In the genomic region with DNA sequence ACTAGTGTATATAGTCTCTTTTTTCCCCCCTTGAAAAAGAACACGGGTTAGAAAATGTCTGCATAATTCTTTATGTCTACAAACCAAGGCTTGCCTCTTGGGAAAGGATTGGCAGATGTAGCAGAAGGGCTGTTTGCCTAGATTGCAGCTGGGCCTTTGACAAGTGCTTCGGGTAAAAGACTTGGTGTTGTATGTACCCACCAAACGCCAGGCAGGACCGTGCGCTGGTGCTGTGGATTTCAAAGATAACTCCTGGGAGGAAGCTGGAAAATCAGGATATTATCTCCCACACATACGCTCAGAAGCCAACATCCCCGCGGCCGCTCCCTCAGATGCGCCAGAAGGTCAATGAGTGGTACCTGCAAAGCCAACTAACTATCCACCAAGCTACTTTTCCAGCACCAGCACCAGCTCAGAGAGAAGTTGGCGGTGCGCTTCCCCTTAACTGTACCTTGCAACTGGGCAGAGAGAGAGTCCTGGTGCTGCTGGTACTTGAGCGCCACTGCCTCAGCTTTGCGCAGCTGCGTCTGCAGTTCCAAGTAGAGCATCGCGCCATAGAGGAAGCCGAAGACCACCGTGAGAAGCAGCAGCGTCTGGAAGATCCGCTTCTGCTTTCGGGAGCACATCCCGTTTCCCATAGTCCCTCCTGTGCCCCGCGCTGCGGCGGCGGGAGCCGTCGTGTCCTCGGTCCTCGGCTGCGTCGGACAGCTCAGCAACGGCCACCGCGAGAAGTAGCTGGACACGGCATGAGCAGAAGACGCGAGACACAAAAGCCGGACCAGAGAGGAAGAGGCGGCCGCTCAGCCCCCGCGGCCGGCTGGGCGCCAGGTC, we compare ENCODE assay signal across 8 mouse cellular contexts. TPM values are rescaled to one million over a fixed set of nuclear protein-coding genes. Genes with fewer than 3 reads are reported as not detected.
DNase-seq lines count a peak whose midpoint lies in the region; ATAC-seq and TF ChIP-seq lines count a peak whose summit lies in the region.

No protein-coding gene starts in this region.

- 0 out of 2 replicates have a peak, but pooled peaks have one; percentile 9 for TF ChIP-seq POLR2A in brain, embryonic 14.5 days (IDR thresholded peaks at IDR 0.05; ENCODE audit: borderline replicate concordance, extremely low read depth, insufficient read depth, insufficient read length, poor library complexity, severe bottlenecking)

- H3K27me3 ChIP-seq in intestine, embryonic 16.5 days (replicated peaks; ENCODE audit: control insufficient read depth, insufficient read depth, low read length): no peaks in the 10 kb centered on the region

- H3K79me2 ChIP-seq in macrophage (ENCODE audit: inconsistent target): peaks cover 17% of the 10 kb centered on the region; the same call in 1 of the 2 replicates

- peak overlapping the region; percentile 91 for H3K27ac ChIP-seq in intestine, embryonic 16.5 days (ENCODE audit: low read length)
- no peak overlapping the region for H3K27ac ChIP-seq in macrophage

- H3K36me3 ChIP-seq in intestine, embryonic 16.5 days (ENCODE audit: control insufficient read depth, insufficient read depth, low read length): no peaks in the 10 kb centered on the region; the same call in 1 of the 2 replicates
- H3K36me3 ChIP-seq in macrophage (ENCODE audit: inconsistent target): no peaks in the 10 kb centered on the region

- no peaks in the 10 kb centered on the region for H3K9me3 ChIP-seq in intestine, embryonic 16.5 days (ENCODE audit: control insufficient read depth, low read length)

- under 1% methylated on average over 47 of the region's 47 CpGs for WGBS in intestine, embryonic 16.5 days
- 3% methylated on average over 47 of the region's 47 CpGs for WGBS in macrophage (ENCODE audit: missing documents)

- peaks cover 28% of the 10 kb centered on the region for H3K4me1 ChIP-seq in intestine, embryonic 16.5 days (ENCODE audit: control insufficient read depth, insufficient read depth, low read length)

- peak overlapping the region; percentile 74 for H3K4me2 ChIP-seq in intestine, embryonic 16.5 days (ENCODE audit: low read depth, low read length)

- H3K9ac ChIP-seq in intestine, embryonic 16.5 days (ENCODE audit: low read depth, low read length): peak overlapping the region; percentile 82

- DNase-seq in left cerebral cortex, adult 18-20 months (ENCODE audit: low spot score in 2 of 2): peak; percentile 20 to 23
- no peak for DNase-seq in left cerebral cortex, adult 11 months (ENCODE audit: low spot score)
- peak; percentile 86 for DNase-seq in brain, embryonic 14.5 days (ENCODE audit: low read depth)
- peak; percentile 3 to 28 for DNase-seq in right cerebral cortex, postnatal 36 days (ENCODE audit: low spot score in 2 of 2)
- DNase-seq in ovary, postnatal 14 days (ENCODE audit: low spot score): no peak

- ATAC-seq in frontal cortex, adult (ENCODE audit: low TSS enrichment): peak; percentile 48
- ATAC-seq in intestine, embryonic 16.5 days: peak; percentile 4

- no peak for TF ChIP-seq CTCF in brain, embryonic 14.5 days (IDR thresholded peaks at IDR 0.05; ENCODE audit: borderline replicate concordance, extremely low read depth, insufficient read depth, insufficient read length)

- H3K4me3 ChIP-seq in intestine, embryonic 16.5 days (ENCODE audit: low read length): peak overlapping the region; percentile 81
- peak overlapping the region; percentile 45 for H3K4me3 ChIP-seq in macrophage (ENCODE audit: inconsistent target)

RNA-seq across cellular contexts. Expression of a gene that starts 0.9 kb away (rescaled TPM):
- 10 to 100 TPM; 19.6 to 26.7 TPM for total RNA-seq in left cerebral cortex, adult 18-20 months (2021)
- polyA plus RNA-seq in brain, embryonic 14.5 days (2012; rRNA removed): 24.9 and 25.1 TPM in 2 replicates
- polyA plus RNA-seq in intestine, embryonic 16.5 days (2015; fragmentation: Nextera tagmentation; extraction: Ambion mirVana): 34.5 and 40.2 TPM in 2 replicates
- 10 to 100 TPM in 20 of 26 experiments, 1 to 10 TPM in 6; 5.0 to 33.7 (median 22.0) TPM for total RNA-seq in macrophage (2018; cell fraction: chromatin; rRNA removed)
- 10 to 100 TPM in 12 of 26 experiments, 1 to 10 TPM in 14; 6.3 to 13.3 (median 9.6) TPM for total RNA-seq in macrophage (2018; cell fraction: cytosol; rRNA removed)
- 10 to 100 TPM in 23 of 26 experiments, 1 to 10 TPM in 3; 6.7 to 51.5 (median 19.2) TPM for total RNA-seq in macrophage (2018; cell fraction: nucleus; rRNA removed)
- 7.3 to 20.0 TPM (median 16.6 TPM) in 3 replicates for polyA plus RNA-seq in macrophage (2018)

Comparison
In these comparisons a context has a peak if more than half of its experiments do, and no peak if none do; other contexts are left out.
1. DNase-seq: peak in left cerebral cortex, adult 18-20 months (2 of 2), brain, embryonic 14.5 days (single experiment) and right cerebral cortex, postnatal 36 days (2 of 2); none in left cerebral cortex, adult 11 months (single experiment) and ovary, postnatal 14 days (single experiment).